Mouse (Mus musculus): ENCODE measurements around the gene Scd1. TPM values are rescaled to one million over a fixed set of nuclear protein-coding genes. Genes with fewer than 3 reads are reported as not detected.
A peak's percentile ranks its signal among the peaks of the same experiment; 100 is the strongest.

Gene Scd1
- total RNA-seq, 2 experiments from 2014 or later, result 30.8 to 212 TPM

- no peak for DNase-seq
These were observed 41.9 kb downstream of the Scd1 start for GRCm38 (mm10) chr19:44365733-44366132.

- peak in 1 of 2 experiments; percentile 9 for DNase-seq
These were observed 43.6 kb downstream of the Scd1 start for GRCm38 (mm10) chr19:44364029-44364428.

- peak; percentile 42 to 73 for DNase-seq
These were observed 44.1 kb downstream of the Scd1 start for GRCm38 (mm10) chr19:44363529-44363928.

GRCm38 (mm10) chr19:44358700-44359099 is 49.0 kb downstream of the Scd1 start:
- no peak for DNase-seq

DNA sequence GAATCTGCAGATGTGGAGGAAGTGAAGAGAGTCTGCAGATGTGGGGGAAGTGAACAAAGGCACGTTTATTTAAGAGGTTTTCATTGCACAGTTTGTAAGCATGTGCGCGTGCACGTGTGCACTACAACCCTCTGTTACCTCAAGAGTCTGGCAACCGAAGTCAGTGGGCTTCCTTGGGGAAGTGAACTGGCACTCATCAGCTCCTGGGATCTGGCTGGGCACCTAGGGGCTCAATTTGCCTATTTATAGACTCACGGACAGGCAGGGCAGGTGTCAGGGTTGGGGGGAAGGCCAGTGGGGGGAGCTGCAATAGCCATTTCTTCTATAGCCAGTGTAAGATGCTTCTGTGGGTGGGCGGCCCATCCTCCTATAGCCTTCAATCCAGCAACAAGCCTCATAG is 55.9 kb downstream of the Scd1 start:
- no peak for DNase-seq

DNA sequence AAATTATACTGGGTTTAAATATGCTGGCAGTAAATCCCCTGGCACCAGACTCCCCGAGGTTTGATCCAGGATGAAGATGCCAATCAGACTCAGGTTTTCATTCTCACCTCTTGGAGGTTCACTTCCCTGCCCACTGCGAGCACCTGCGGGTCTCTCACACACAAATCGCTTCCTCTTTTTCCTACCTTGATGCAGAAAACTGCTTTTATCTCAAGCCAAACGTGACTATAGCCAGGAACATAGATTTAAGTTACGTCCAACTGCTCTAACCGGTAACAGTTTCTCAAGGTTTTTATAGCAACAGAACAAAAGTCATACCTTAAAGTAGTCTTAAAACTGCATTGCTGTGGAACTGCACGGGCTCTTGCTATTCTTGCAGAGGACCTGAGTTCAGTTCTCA is 58.0 kb downstream of the Scd1 start:
- no peak for DNase-seq

Other genes with a start within 250 kb of the Scd1 start
- gene Pkd2l1, start 215.4 kb downstream of the Scd1 start, total RNA-seq (2021), result not detected
- gene Scd3, start 204.6 kb downstream of the Scd1 start, total RNA-seq (2021), result not detected
- gene Scd2, start 114.2 kb downstream of the Scd1 start, total RNA-seq (2021), result 1 to 10 TPM; 9.1 to 9.4 TPM
- gene Scd4, start 74.8 kb downstream of the Scd1 start, total RNA-seq (2021), result 1 to 10 TPM; 4.3 to 7.8 TPM
- not detected for gene Wnt8b, start 85.6 kb upstream of the Scd1 start, total RNA-seq (2021)
- gene Sec31b, start 138.0 kb upstream of the Scd1 start, total RNA-seq (2021), result 10 to 100 TPM in 1 of 2 experiments, 1 to 10 TPM in 1; 9.4 to 10.2 TPM
- not detected for gene Gm20538, start 145.0 kb upstream of the Scd1 start, total RNA-seq (2021)
- gene Ndufb8, start 147.6 kb upstream of the Scd1 start, total RNA-seq (2021), result 1,000 to 10,000 TPM; 1,929 to 2,019 TPM
- 10 to 100 TPM; 57.1 to 58.1 TPM for gene Hif1an, start 155.0 kb upstream of the Scd1 start, total RNA-seq (2021)

Measured in heart, adult 18-20 months (tissue).